Mouse (Mus musculus) heart, embryonic 12.5 days (tissue): ENCODE results near the gene Scn2b. TPM values are rescaled to one million over a fixed set of nuclear protein-coding genes. Genes with fewer than 3 reads are reported as not detected.

Experiments
- ATAC-seq: fragments of 200-750 bp; cut with Nextera tagmentation; 2 replicates; pipeline ENCODE4 v1.8.0; 2017; ENCODE audit warnings: moderate TSS enrichment, moderate library complexity; ENCODE audit not compliant: insufficient number of reproducible peaks, low FRiP score
- H3K27ac ChIP-seq: fragments of 300-500 bp; sonication (generic); 2 replicates; pipeline ENCODE4 v1.5.1; 2016; ENCODE audit warnings: mild to moderate bottlenecking, moderate library complexity; ENCODE audit not compliant: poor library complexity, severe bottlenecking
- H3K27me3 ChIP-seq: fragments of 300-500 bp; sonication (generic); replicated peaks from 2 replicates; pipeline ENCODE4 v1.6.1; 2016; ENCODE audit warnings: mild to moderate bottlenecking, moderate library complexity
- H3K36me3 ChIP-seq: fragments of 300-500 bp; sonication (generic); 2 replicates; pipeline ENCODE4 v1.6.1; 2016; ENCODE audit warnings: mild to moderate bottlenecking, moderate library complexity
- H3K4me1 ChIP-seq: fragments of 300-500 bp; sonication (generic); replicated peaks from 2 replicates; pipeline ENCODE4 v1.6.1; 2016; ENCODE audit warnings: mild to moderate bottlenecking
- H3K4me2 ChIP-seq: fragments of 300-500 bp; sonication (generic); 2 replicates; pipeline ENCODE4 v1.6.1; 2016; ENCODE audit warnings: mild to moderate bottlenecking, moderate library complexity
- H3K4me3 ChIP-seq: fragments of 300-500 bp; sonication (generic); 2 replicates; pipeline ENCODE4 v1.5.1; 2016; ENCODE audit warnings: mild to moderate bottlenecking
- H3K9ac ChIP-seq: fragments of 300-500 bp; sonication (generic); 2 replicates; pipeline ENCODE4 v1.6.1; 2016; ENCODE audit warnings: mild to moderate bottlenecking, moderate library complexity
- H3K9me3 ChIP-seq: fragments of 300-500 bp; sonication (generic); replicated peaks from 2 replicates; pipeline ENCODE4 v1.6.1; 2016; ENCODE audit warnings: mild to moderate bottlenecking, moderate library complexity
- WGBS: fragments of 180-500 bp; shearing (Covaris S2); methylation state at CpG from one replicate; pipeline ENCODE4 v1.1.7; 2016; 5-methylcytosine and 5-hydroxymethylcytosine counted together
- polyA plus RNA-seq: library from polyadenylated mRNA; unstranded; fragments of >200 nt; fragmentation: Nextera tagmentation; extraction: Ambion mirVana; gene quantifications from 2 replicates; pipeline ENCODE4 v1.2.1, GENCODE M21; 2016

Scn2b gene
- polyA plus RNA-seq, 1 experiment from 2014 or later, result 2.1 TPM

DNA sequence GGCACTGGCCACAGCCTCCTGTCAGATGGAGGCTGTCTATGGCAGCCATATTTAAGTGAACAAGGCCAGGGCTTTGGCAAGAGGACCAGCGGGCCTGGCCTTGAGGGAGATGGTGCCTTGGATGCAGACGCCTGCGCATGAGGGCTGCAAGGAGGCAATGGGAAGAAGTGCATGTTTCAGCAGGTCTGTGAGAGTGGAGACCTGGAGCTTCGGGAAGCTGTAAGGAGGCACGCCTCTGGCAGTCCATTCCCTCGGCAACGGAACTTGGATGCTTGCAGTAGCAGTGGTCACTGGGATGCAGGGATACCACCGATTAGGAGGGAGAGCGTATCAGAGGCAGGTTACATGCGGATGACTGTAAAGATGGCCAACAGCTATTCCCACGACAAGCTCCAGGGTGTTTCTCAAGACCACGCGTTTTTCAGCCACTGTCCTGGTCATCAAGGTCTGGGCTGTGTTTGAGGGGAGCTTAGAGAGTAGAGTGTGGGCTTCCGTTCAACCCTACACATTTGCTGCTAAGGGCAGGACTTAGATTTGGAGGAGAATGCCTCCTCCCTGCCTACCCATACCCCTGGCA is 2.5 kb downstream of the Scn2b start:
- Histone ChIP-seq H3K4me2 (no peak overlapping the region), H3K27me3 (peaks cover 27% of the 10 kb centered on the region), H3K9ac (no peak overlapping the region), H3K4me1 (peaks cover 20% of the 10 kb centered on the region), H3K36me3 (no peaks in the 10 kb centered on the region), H3K4me3 (no peak overlapping the region), H3K27ac (no peak overlapping the region), H3K9me3 (no peaks in the 10 kb centered on the region)
- ATAC-seq, result no peak
- WGBS, result 86% methylated on average over 14 of the region's 14 CpGs

DNA sequence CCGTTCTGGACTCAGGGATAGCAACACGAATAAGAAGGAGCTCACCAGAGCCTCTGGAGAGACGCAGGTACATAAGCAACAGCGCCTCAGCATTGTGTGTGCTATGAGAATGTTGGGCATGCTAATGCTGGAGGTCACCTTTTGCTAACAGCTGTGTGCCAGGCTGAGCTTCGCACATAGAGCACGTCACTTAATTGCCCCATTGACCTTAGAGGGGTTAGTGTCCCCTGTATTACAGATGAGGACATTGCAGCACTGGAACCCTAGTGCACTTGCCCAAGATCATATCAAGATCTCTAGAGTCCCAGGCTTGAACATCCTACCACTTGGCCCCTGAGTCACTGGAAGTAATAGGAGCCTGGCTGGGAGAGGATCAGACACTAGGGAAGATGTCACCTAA is 3.0 kb downstream of the Scn2b start:
- WGBS, result 82% methylated on average over 6 of the region's 6 CpGs
- peaks cover 20% of the 10 kb centered on the region for H3K4me1 ChIP-seq
- no peak overlapping the region for H3K4me2 ChIP-seq
- H3K9ac ChIP-seq, result no peak overlapping the region
- H3K27me3 ChIP-seq, result peaks cover 27% of the 10 kb centered on the region
- no peaks in the 10 kb centered on the region for H3K36me3 ChIP-seq
- ATAC-seq, result no peak
- no peak overlapping the region for H3K27ac ChIP-seq
- no peaks in the 10 kb centered on the region for H3K9me3 ChIP-seq
- H3K4me3 ChIP-seq, result no peak overlapping the region

DNA sequence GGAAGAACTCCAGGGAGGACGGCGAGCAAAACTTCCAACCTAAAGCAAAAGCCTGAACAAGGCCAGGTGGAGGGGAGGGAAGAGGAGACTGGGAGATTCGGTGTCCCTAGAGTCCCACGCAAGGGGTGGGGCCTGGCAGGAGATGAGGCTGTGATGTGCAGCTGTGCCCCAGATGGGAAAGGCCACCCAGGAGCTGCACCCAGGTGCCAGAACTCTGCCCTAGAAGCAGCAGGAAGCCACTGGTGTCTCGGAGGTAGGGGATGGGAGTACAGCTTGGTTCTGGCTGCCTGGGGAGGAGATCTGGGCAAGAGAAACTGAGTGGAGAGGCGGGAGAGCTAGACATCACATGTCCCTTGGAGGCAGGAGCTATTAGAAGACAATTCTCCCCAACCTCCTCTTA is 3.4 kb downstream of the Scn2b start:
- no peak overlapping the region for H3K27ac ChIP-seq
- H3K27me3 ChIP-seq, result peaks cover 26% of the 10 kb centered on the region
- H3K4me2 ChIP-seq, result no peak overlapping the region
- WGBS, result 49% methylated on average over 6 of the region's 6 CpGs
- H3K9me3 ChIP-seq, result no peaks in the 10 kb centered on the region
- H3K4me3 ChIP-seq, result no peak overlapping the region
- H3K9ac ChIP-seq, result no peak overlapping the region
- no peak for ATAC-seq
- no peaks in the 10 kb centered on the region for H3K36me3 ChIP-seq
- H3K4me1 ChIP-seq, result peaks cover 16% of the 10 kb centered on the region

GRCm38 (mm10) chr9:45121769-45122168 is 4.2 kb downstream of the Scn2b start:
- no peak overlapping the region for H3K27ac ChIP-seq
- no peaks in the 10 kb centered on the region for H3K9me3 ChIP-seq
- H3K36me3 ChIP-seq, result no peaks in the 10 kb centered on the region
- WGBS, result 2% methylated on average over 10 of the region's 10 CpGs
- H3K4me2 ChIP-seq, result peak overlapping the region; percentile 67
- H3K4me1 ChIP-seq, result peaks cover 13% of the 10 kb centered on the region
- peak; percentile 16; the same call in 1 of the 2 replicates for ATAC-seq
- peak overlapping the region; percentile 28; the same call in 1 of the 2 replicates for H3K9ac ChIP-seq
- peaks cover 27% of the 10 kb centered on the region for H3K27me3 ChIP-seq
- peak overlapping the region; percentile 33 for H3K4me3 ChIP-seq

DNA sequence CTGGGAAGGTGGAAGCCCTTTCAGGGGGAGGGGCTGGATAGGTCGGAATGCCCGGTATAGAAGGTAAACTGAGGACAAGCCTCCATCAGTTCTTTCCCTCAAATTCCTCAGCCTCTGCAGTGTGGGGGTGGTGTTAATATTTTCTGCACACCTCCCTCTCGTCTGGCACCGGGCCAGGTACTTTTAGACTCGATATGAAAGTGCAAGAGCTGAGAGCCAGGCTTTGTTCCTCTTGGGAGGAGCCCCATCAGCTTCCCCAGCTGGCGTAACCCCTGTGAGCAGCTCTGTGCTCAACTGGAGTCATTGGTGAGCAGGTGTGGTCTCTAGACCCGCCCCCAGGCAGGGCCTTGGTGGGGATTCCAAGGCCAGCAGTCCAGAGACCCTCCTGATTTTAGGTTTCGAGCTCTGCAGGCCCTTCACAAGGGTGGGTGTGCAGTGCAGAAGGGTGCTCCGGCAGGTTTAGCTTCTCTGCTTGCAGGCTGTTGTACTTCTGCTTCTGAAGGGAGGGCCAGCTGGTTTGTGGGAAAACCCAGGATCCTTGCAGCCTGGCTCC is 4.7 kb downstream of the Scn2b start:
- WGBS, result 23% methylated on average over 9 of the region's 9 CpGs
- Histone ChIP-seq H3K9ac (peak overlapping the region; percentile 28; the same call in 1 of the 2 replicates), H3K27me3 (peaks cover 23% of the 10 kb centered on the region)

DNA sequence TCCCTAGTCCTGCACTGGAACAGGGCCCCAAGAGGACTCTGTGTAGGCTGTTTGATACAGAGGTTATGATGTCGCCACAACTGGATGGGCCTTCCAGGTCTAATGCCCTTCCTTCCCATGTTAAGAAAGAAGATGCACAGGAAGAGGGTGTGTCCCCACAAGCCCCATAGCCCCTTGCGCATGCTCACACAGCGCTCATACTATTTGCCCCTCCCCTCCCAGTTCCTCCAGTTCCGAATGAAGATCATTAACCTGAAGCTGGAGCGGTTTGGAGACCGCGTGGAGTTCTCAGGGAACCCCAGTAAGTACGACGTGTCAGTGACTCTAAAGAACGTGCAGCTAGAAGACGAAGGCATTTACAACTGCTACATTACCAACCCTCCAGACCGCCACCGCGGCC is 7.6 kb downstream of the Scn2b start:
- Histone ChIP-seq H3K4me1 (peaks cover 9% of the 10 kb centered on the region), H3K36me3 (no peaks in the 10 kb centered on the region), H3K9me3 (no peaks in the 10 kb centered on the region), H3K27ac (no peak overlapping the region), H3K4me2 (no peak overlapping the region), H3K9ac (no peak overlapping the region), H3K4me3 (no peak overlapping the region), H3K27me3 (peaks cover 30% of the 10 kb centered on the region)
- WGBS, result 84% methylated on average over 14 of the region's 14 CpGs
- no peak for ATAC-seq

More for the DNA sequence above, 4.7 kb downstream of the Scn2b start:
- H3K4me2 ChIP-seq, result peak overlapping the region; percentile 67
- H3K4me3 ChIP-seq, result peak overlapping the region; percentile 33
- no peak overlapping the region for H3K27ac ChIP-seq
- ATAC-seq, result peak; percentile 30
- H3K9me3 ChIP-seq, result no peaks in the 10 kb centered on the region
- peaks cover 13% of the 10 kb centered on the region for H3K4me1 ChIP-seq
- no peaks in the 10 kb centered on the region for H3K36me3 ChIP-seq

GRCm38 (mm10) chr9:45126941-45127340 is 9.4 kb downstream of the Scn2b start:
- no peak for ATAC-seq
- Histone ChIP-seq H3K4me2 (no peak overlapping the region), H3K4me3 (no peak overlapping the region), H3K4me1 (peaks cover 8% of the 10 kb centered on the region), H3K9ac (no peak overlapping the region), H3K36me3 (no peaks in the 10 kb centered on the region), H3K9me3 (no peaks in the 10 kb centered on the region), H3K27ac (no peak overlapping the region), H3K27me3 (peaks cover 33% of the 10 kb centered on the region)
- WGBS, result 43% methylated on average over 7 of the region's 7 CpGs

- Histone ChIP-seq H3K36me3 (no peaks in the 10 kb centered on the region), H3K9ac (no peak overlapping the region), H3K27ac (no peak overlapping the region), H3K4me1 (no peaks in the 10 kb centered on the region), H3K4me2 (no peak overlapping the region), H3K4me3 (no peak overlapping the region), H3K27me3 (peaks cover 45% of the 10 kb centered on the region), H3K9me3 (no peaks in the 10 kb centered on the region)
- WGBS, result 70% methylated on average over 3 of the region's 3 CpGs
- ATAC-seq, result no peak
Observed at GRCm38 (mm10) chr9:45130119-45130518, 12.5 kb downstream of the Scn2b start.

DNA sequence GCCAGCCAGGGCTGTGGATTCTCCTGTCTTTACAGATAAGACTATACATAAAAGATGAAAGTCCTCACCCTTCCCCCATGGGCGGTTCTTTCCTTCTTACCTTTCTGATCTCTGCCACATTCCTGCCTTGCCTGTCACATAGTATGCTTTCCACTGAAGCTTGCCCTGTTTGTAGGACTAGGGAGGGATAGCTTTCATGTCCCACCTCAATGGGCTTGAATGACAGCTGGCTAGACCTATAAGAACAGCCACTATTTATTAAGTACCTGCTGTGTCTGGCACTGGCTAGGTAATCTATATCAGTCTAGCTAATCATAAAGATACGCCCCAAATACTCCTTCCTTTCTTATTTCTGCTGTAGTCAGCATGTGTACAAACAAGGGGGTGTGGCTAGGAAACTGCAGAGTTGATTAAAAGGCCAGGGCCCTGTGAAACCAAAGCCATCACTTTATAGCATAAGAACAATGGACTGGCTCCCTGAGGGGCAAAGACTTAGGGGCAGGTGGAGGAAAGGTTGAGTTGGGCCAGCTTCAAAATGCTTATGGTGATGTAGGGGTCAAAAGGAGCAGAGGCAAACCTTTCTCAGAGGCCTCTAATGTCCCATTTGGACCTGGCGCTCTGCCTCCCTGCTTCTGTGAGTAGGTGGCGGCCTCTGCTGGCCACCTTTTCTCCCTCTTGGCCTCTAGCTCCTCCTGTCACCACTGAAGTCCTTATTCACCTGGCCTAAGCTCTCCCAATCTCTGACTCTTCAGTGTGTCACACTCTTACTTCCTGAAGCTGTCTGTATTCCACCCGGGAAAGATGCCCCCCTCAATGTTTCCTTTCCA is 16.1 kb downstream of the Scn2b start:
- H3K4me1 ChIP-seq, result peaks cover 31% of the 10 kb centered on the region
- no peak overlapping the region for H3K4me3 ChIP-seq
- 25% methylated on average over 5 of the region's 5 CpGs for WGBS
- H3K27me3 ChIP-seq, result peaks cover 60% of the 10 kb centered on the region
- H3K36me3 ChIP-seq, result no peaks in the 10 kb centered on the region
- H3K9me3 ChIP-seq, result no peaks in the 10 kb centered on the region
- H3K4me2 ChIP-seq, result no peak overlapping the region
- H3K9ac ChIP-seq, result no peak overlapping the region
- H3K27ac ChIP-seq, result no peak overlapping the region
- ATAC-seq, result no peak

DNA sequence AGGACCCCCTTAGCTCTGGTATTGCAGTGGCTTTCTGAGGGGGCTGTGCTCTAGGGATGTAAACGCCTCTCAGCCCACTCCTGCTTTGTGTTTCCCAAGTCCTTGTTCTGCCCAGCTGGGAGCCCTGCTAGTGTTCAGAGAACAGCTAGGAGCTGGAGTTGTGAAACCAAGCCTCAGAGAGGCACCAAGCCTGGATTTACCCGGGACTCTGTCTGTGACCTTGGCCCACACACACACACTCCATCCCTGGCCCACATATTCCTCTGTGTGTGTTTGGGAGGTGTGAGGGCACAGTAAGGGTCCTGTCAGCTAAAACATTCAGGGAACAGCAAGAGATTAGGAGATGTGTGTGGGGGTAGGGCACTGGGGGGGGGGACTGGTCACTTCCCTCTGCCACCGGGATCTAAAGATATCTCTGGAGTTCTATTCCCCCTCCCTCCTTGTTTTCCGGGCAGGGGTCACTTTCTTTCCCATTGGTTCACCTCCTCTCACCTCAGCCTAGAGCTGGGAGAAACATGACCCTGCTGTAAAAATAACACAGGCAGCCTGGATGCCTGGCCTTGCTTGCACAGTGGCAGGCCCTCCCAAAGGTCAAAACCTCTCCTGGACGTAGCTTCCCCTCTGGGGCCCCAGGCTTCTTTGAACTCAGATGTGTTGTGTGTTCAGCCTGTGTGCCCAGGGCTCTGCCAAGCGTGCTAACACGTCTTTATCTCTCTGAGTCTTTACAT is 19.0 kb downstream of the Scn2b start:
- Histone ChIP-seq H3K4me1 (peaks cover 46% of the 10 kb centered on the region), H3K4me3 (no peak overlapping the region), H3K36me3 (no peaks in the 10 kb centered on the region), H3K27me3 (peaks cover 70% of the 10 kb centered on the region), H3K9ac (0 out of 2 replicates have a peak overlapping the region, but pooled peaks have one; percentile 2), H3K9me3 (no peaks in the 10 kb centered on the region), H3K4me2 (peak overlapping the region; percentile 23; the same call in 1 of the 2 replicates), H3K27ac (peak overlapping the region; percentile 61; the same call in 1 of the 2 replicates)
- peak; percentile 26; the same call in 1 of the 2 replicates for ATAC-seq
- 11% methylated on average over 7 of the region's 7 CpGs for WGBS
